Mouse (Mus musculus): Measurements from ENCODE around the gene Pla2g12b. TPM values are rescaled to one million over a fixed set of nuclear protein-coding genes. Genes with fewer than 3 reads are reported as not detected.

The Pla2g12b gene
- total and polyA plus RNA-seq, 3 experiments = not detected

GRCm38 (mm10) chr10:59403793-59404149 is 311 bp downstream of the Pla2g12b start:
- Histone ChIP-seq H3K9me3 (replicated peaks) (no peaks in the 10 kb centered on the region), H3K4me3 (ENCODE audit: low read depth, low read length) (no peak overlapping the region), H3K36me3 (replicated peaks) (no peaks in the 10 kb centered on the region), H3K4me1 (ENCODE audit: insufficient read depth, low read depth, low read length) (no peaks in the 10 kb centered on the region), H3K27me3 (ENCODE audit: insufficient read depth, low read length) (peaks cover 7% of the 10 kb centered on the region; the same call in 1 of the 2 replicates)
- DNase-seq (ENCODE audit: low spot score) = no peak
- ATAC-seq (ENCODE audit: extremely low read depth, insufficient number of reproducible peaks, low FRiP score, poor library complexity, severe bottlenecking) = no peak
- TF ChIP-seq GATA2 (IDR thresholded peaks at IDR 0.05; ENCODE audit: borderline replicate concordance, low read depth, low read length) = no peak
- no peak for TF ChIP-seq TAL1 (conservative IDR thresholded peaks at IDR 0.05; ENCODE audit: low read depth, low read length)
- no peak for TF ChIP-seq POLR2AphosphoS5 (IDR thresholded peaks at IDR 0.05; ENCODE audit: insufficient replicate concordance, low read depth, low read length)
- TF ChIP-seq GATA1 (IDR thresholded peaks at IDR 0.05; ENCODE audit: borderline replicate concordance, low read length) = no peak
- TF ChIP-seq CTCF (IDR thresholded peaks at IDR 0.05; ENCODE audit: low read depth, low read length) = no peak

- DNase-seq (ENCODE audit: low spot score) = no peak
- no peaks in the 10 kb centered on the region for H3K9me3 ChIP-seq (replicated peaks)
Observed at GRCm38 (mm10) chr10:59408499-59408898, 5.0 kb downstream of the Pla2g12b start.

GRCm38 (mm10) chr10:59410264-59410663 is 6.8 kb downstream of the Pla2g12b start:
- H3K27me3 ChIP-seq (ENCODE audit: insufficient read depth, low read length) = 0 out of 2 replicates have a peak, but pooled peaks cover 2% of the 10 kb centered on the region
- no peaks in the 10 kb centered on the region for H3K9me3 ChIP-seq (replicated peaks)
- no peak for DNase-seq (ENCODE audit: low spot score)
- no peaks in the 10 kb centered on the region for H3K4me1 ChIP-seq (ENCODE audit: insufficient read depth, low read depth, low read length)
- TF ChIP-seq GATA1 (IDR thresholded peaks at IDR 0.05; ENCODE audit: borderline replicate concordance, low read length) (no peak), POLR2AphosphoS5 (IDR thresholded peaks at IDR 0.05; ENCODE audit: insufficient replicate concordance, low read depth, low read length) (no peak), GATA2 (IDR thresholded peaks at IDR 0.05; ENCODE audit: borderline replicate concordance, low read depth, low read length) (no peak), TAL1 (conservative IDR thresholded peaks at IDR 0.05; ENCODE audit: low read depth, low read length) (no peak), CTCF (IDR thresholded peaks at IDR 0.05; ENCODE audit: low read depth, low read length) (no peak)
- no peak overlapping the region for H3K4me3 ChIP-seq (ENCODE audit: low read depth, low read length)
- ATAC-seq (ENCODE audit: extremely low read depth, insufficient number of reproducible peaks, low FRiP score, poor library complexity, severe bottlenecking) = no peak
- H3K36me3 ChIP-seq (replicated peaks) = no peaks in the 10 kb centered on the region

More at GRCm38 (mm10) chr10:59408499-59408898, 5.0 kb downstream of the Pla2g12b start:
- no peak for ATAC-seq (ENCODE audit: extremely low read depth, insufficient number of reproducible peaks, low FRiP score, poor library complexity, severe bottlenecking)
- Histone ChIP-seq H3K36me3 (replicated peaks) (no peaks in the 10 kb centered on the region), H3K27me3 (ENCODE audit: insufficient read depth, low read length) (peaks cover 6% of the 10 kb centered on the region; the same call in 1 of the 2 replicates), H3K4me1 (ENCODE audit: insufficient read depth, low read depth, low read length) (no peaks in the 10 kb centered on the region), H3K4me3 (ENCODE audit: low read depth, low read length) (no peak overlapping the region)
- TF ChIP-seq POLR2AphosphoS5 (IDR thresholded peaks at IDR 0.05; ENCODE audit: insufficient replicate concordance, low read depth, low read length) = no peak

GRCm38 (mm10) chr10:59413711-59414110 is 10.3 kb downstream of the Pla2g12b start:
- Histone ChIP-seq H3K27me3 (ENCODE audit: insufficient read depth, low read length) (0 out of 2 replicates have a peak, but pooled peaks cover 6% of the 10 kb centered on the region), H3K36me3 (replicated peaks) (no peaks in the 10 kb centered on the region), H3K4me1 (ENCODE audit: insufficient read depth, low read depth, low read length) (no peaks in the 10 kb centered on the region), H3K4me3 (ENCODE audit: low read depth, low read length) (no peak overlapping the region), H3K9me3 (replicated peaks) (no peaks in the 10 kb centered on the region)
- DNase-seq (ENCODE audit: low spot score) (no peak), ATAC-seq (ENCODE audit: extremely low read depth, insufficient number of reproducible peaks, low FRiP score, poor library complexity, severe bottlenecking) (no peak)
- no peak for TF ChIP-seq TAL1 (conservative IDR thresholded peaks at IDR 0.05; ENCODE audit: low read depth, low read length)
- TF ChIP-seq GATA2 (IDR thresholded peaks at IDR 0.05; ENCODE audit: borderline replicate concordance, low read depth, low read length) = no peak
- no peak for TF ChIP-seq GATA1 (IDR thresholded peaks at IDR 0.05; ENCODE audit: borderline replicate concordance, low read length)
- TF ChIP-seq POLR2AphosphoS5 (IDR thresholded peaks at IDR 0.05; ENCODE audit: insufficient replicate concordance, low read depth, low read length) = no peak
- TF ChIP-seq CTCF (IDR thresholded peaks at IDR 0.05; ENCODE audit: low read depth, low read length) = no peak

- Histone ChIP-seq H3K4me3 (ENCODE audit: low read depth, low read length) (no peak overlapping the region), H3K9me3 (replicated peaks) (no peaks in the 10 kb centered on the region), H3K36me3 (replicated peaks) (no peaks in the 10 kb centered on the region), H3K27me3 (ENCODE audit: insufficient read depth, low read length) (0 out of 2 replicates have a peak, but pooled peaks cover 3% of the 10 kb centered on the region), H3K4me1 (ENCODE audit: insufficient read depth, low read depth, low read length) (no peaks in the 10 kb centered on the region)
- ATAC-seq (ENCODE audit: extremely low read depth, insufficient number of reproducible peaks, low FRiP score, poor library complexity, severe bottlenecking) = no peak
- TF ChIP-seq TAL1 (conservative IDR thresholded peaks at IDR 0.05; ENCODE audit: low read depth, low read length) (no peak), GATA2 (IDR thresholded peaks at IDR 0.05; ENCODE audit: borderline replicate concordance, low read depth, low read length) (no peak), GATA1 (IDR thresholded peaks at IDR 0.05; ENCODE audit: borderline replicate concordance, low read length) (no peak), CTCF (IDR thresholded peaks at IDR 0.05; ENCODE audit: low read depth, low read length) (no peak), POLR2AphosphoS5 (IDR thresholded peaks at IDR 0.05; ENCODE audit: insufficient replicate concordance, low read depth, low read length) (no peak)
- no peak for DNase-seq (ENCODE audit: low spot score)
Observed at GRCm38 (mm10) chr10:59416623-59417022, 13.2 kb downstream of the Pla2g12b start.

- no peaks in the 10 kb centered on the region for H3K9me3 ChIP-seq (replicated peaks)
- H3K4me1 ChIP-seq (ENCODE audit: insufficient read depth, low read depth, low read length) = no peaks in the 10 kb centered on the region
- no peak for ATAC-seq (ENCODE audit: extremely low read depth, insufficient number of reproducible peaks, low FRiP score, poor library complexity, severe bottlenecking)
- 0 out of 2 replicates have a peak, but pooled peaks cover 6% of the 10 kb centered on the region for H3K27me3 ChIP-seq (ENCODE audit: insufficient read depth, low read length)
- no peak overlapping the region for H3K4me3 ChIP-seq (ENCODE audit: low read depth, low read length)
- no peak for DNase-seq (ENCODE audit: low spot score)
- TF ChIP-seq CTCF (IDR thresholded peaks at IDR 0.05; ENCODE audit: low read depth, low read length) (no peak), POLR2AphosphoS5 (IDR thresholded peaks at IDR 0.05; ENCODE audit: insufficient replicate concordance, low read depth, low read length) (no peak), TAL1 (conservative IDR thresholded peaks at IDR 0.05; ENCODE audit: low read depth, low read length) (no peak), GATA1 (IDR thresholded peaks at IDR 0.05; ENCODE audit: borderline replicate concordance, low read length) (no peak), GATA2 (IDR thresholded peaks at IDR 0.05; ENCODE audit: borderline replicate concordance, low read depth, low read length) (no peak)
- no peaks in the 10 kb centered on the region for H3K36me3 ChIP-seq (replicated peaks)
Observed at GRCm38 (mm10) chr10:59419516-59419915, 16.1 kb downstream of the Pla2g12b start.

All from G1E (cell line).